ENCODE assay signal across 8 mouse cellular contexts in the genomic region with DNA sequence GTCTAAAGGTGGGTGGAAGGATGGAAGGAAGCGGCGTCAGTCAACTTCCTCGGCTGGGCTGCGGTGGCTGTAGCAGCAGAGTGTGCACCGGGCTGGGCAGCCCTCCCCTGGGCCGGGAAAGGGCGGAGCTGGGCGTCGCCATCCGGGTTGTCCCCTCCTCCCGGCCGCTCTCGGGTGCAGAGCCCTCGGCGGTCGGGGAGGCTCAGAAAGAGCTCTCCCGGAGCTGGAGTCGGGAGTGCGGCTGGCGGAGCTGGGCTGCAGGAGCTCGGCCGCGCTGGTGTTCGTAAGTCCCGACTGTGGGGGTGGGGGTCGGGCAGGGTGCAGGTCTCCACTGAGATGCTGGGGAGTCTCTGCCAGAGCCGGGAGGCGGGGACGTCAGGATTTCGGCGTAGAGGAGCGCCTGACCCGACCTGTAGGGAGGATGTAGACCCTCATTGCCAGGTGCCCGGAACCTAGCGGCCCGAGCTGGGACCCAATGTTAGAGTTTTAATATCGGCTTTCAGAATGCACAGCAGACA. TPM values are rescaled to one million over a fixed set of nuclear protein-coding genes. Genes with fewer than 3 reads are reported as not detected.
DNase-seq lines count a peak whose midpoint lies in the region; ATAC-seq and TF ChIP-seq lines count a peak whose summit lies in the region.

Gene Paqr8, plus strand, starts transcription at position 203 of the 518 bp plus-strand sequence.

- 0 out of 2 replicates have a peak within 1 kb of the TSS, but pooled peaks have one; percentile 21 for H3K27ac ChIP-seq in forebrain, embryonic 11.5 days (ENCODE audit: low read depth, low read length)
- H3K27ac ChIP-seq in heart, embryonic 16.5 days (ENCODE audit: low read length), result peak within 1 kb of the TSS; percentile 80
- no peak within 1 kb of the TSS for H3K27ac ChIP-seq in liver, embryonic 13.5 days
- H3K27ac ChIP-seq in stomach, embryonic 14.5 days (ENCODE audit: low read length), result peak within 1 kb of the TSS; percentile 85

- H3K4me2 ChIP-seq in forebrain, embryonic 11.5 days (ENCODE audit: low read depth, low read length, severe bottlenecking), result peak within 1 kb of the TSS; percentile 67
- peak within 1 kb of the TSS; percentile 95 for H3K4me2 ChIP-seq in heart, embryonic 16.5 days (ENCODE audit: low read depth, low read length)
- peak within 1 kb of the TSS; percentile 87 for H3K4me2 ChIP-seq in liver, embryonic 13.5 days
- H3K4me2 ChIP-seq in stomach, embryonic 14.5 days (replicated peaks; ENCODE audit: low read depth, low read length), result peak within 1 kb of the TSS; percentile 77

- ATAC-seq in forebrain, embryonic 11.5 days (replicated peaks; ENCODE audit: low FRiP score), result peak; percentile 98
- ATAC-seq in heart, embryonic 16.5 days (replicated peaks; ENCODE audit: extremely low read depth, insufficient read depth, low FRiP score), result peak; percentile 99
- ATAC-seq in liver, embryonic 13.5 days (ENCODE audit: low read depth), result peak; percentile 96
- ATAC-seq in stomach, embryonic 14.5 days (ENCODE audit: insufficient number of reproducible peaks, insufficient read depth, low FRiP score, low read depth), result peak; percentile 97

- peak; percentile 82 for DNase-seq in CD4-positive helper T cell, adult 2 months (ENCODE audit: low read depth, low spot score)
- DNase-seq in brain, embryonic 14.5 days (ENCODE audit: low read depth), result peak; percentile 93
- DNase-seq in forebrain, embryonic 11.5 days (ENCODE audit: low spot score), result peak; percentile 92
- DNase-seq in kidney, postnatal 25 days, result peak; percentile 86 to 91
- peak; percentile 61 for DNase-seq in liver, embryonic 13.5 days
- DNase-seq in natural killer cell, adult 2 months (ENCODE audit: low spot score in 2 of 2), result peak; percentile 35 to 52

- H3K27me3 ChIP-seq in forebrain, embryonic 11.5 days (ENCODE audit: control insufficient read depth, insufficient read depth, low read length), result no peaks in the 10 kb centered on the region
- no peaks in the 10 kb centered on the region for H3K27me3 ChIP-seq in heart, embryonic 16.5 days (ENCODE audit: control insufficient read depth, insufficient read depth, low read length)
- H3K27me3 ChIP-seq in liver, embryonic 13.5 days, result peaks cover 29% of the 10 kb centered on the region
- H3K27me3 ChIP-seq in stomach, embryonic 14.5 days (ENCODE audit: control insufficient read depth, insufficient read depth, low read length), result no peaks in the 10 kb centered on the region

- H3K36me3 ChIP-seq in forebrain, embryonic 11.5 days (ENCODE audit: control insufficient read depth, insufficient read depth, low read length), result no peaks in the 10 kb centered on the region
- no peaks in the 10 kb centered on the region for H3K36me3 ChIP-seq in heart, embryonic 16.5 days (ENCODE audit: control insufficient read depth, insufficient read depth)
- no peaks in the 10 kb centered on the region for H3K36me3 ChIP-seq in liver, embryonic 13.5 days
- no peaks in the 10 kb centered on the region for H3K36me3 ChIP-seq in stomach, embryonic 14.5 days (ENCODE audit: control insufficient read depth, insufficient read depth, low read length)

- no peak for TF ChIP-seq CTCF in brain, embryonic 14.5 days (IDR thresholded peaks at IDR 0.05; ENCODE audit: borderline replicate concordance, extremely low read depth, insufficient read depth, insufficient read length)

- peak within 1 kb of the TSS; percentile 83 for H3K9ac ChIP-seq in forebrain, embryonic 11.5 days (ENCODE audit: low read length)
- H3K9ac ChIP-seq in heart, embryonic 16.5 days (ENCODE audit: low read length), result peak within 1 kb of the TSS; percentile 81
- peak within 1 kb of the TSS; percentile 56 for H3K9ac ChIP-seq in liver, embryonic 13.5 days
- H3K9ac ChIP-seq in stomach, embryonic 14.5 days (replicated peaks; ENCODE audit: low read depth, low read length), result peak within 1 kb of the TSS; percentile 58

- H3K9me3 ChIP-seq in forebrain, embryonic 11.5 days (ENCODE audit: control insufficient read depth, low read length), result no peaks in the 10 kb centered on the region
- no peaks in the 10 kb centered on the region for H3K9me3 ChIP-seq in heart, embryonic 16.5 days (replicated peaks; ENCODE audit: control insufficient read depth, low read length)
- no peaks in the 10 kb centered on the region for H3K9me3 ChIP-seq in liver, embryonic 13.5 days (replicated peaks)
- no peaks in the 10 kb centered on the region for H3K9me3 ChIP-seq in stomach, embryonic 14.5 days (ENCODE audit: control insufficient read depth, low read depth, low read length)

- TF ChIP-seq POLR2A in brain, embryonic 14.5 days (IDR thresholded peaks at IDR 0.05; ENCODE audit: borderline replicate concordance, extremely low read depth, insufficient read depth, insufficient read length, poor library complexity, severe bottlenecking), result peak; percentile 83; the same call in 1 of the 2 replicates

- 0% methylated on average over 37 of the region's 37 CpGs for WGBS in forebrain, embryonic 11.5 days
- WGBS in heart, embryonic 16.5 days, result 0% methylated on average over 36 of the region's 37 CpGs
- WGBS in liver, embryonic 13.5 days (ENCODE audit: insufficient replicate concordance), result under 1% methylated on average over 37 of the region's 37 CpGs
- WGBS in stomach, embryonic 14.5 days, result under 1% methylated on average over 37 of the region's 37 CpGs

- H3K4me1 ChIP-seq in forebrain, embryonic 11.5 days (replicated peaks; ENCODE audit: control insufficient read depth, insufficient read depth, low read length), result peaks cover 2% of the 10 kb centered on the region; the same call in 1 of the 2 replicates
- peaks cover 3% of the 10 kb centered on the region; the same call in 1 of the 2 replicates for H3K4me1 ChIP-seq in heart, embryonic 16.5 days (ENCODE audit: control insufficient read depth, insufficient read depth, low read length)
- peaks cover 17% of the 10 kb centered on the region for H3K4me1 ChIP-seq in liver, embryonic 13.5 days (replicated peaks)
- peaks cover 6% of the 10 kb centered on the region; the same call in 1 of the 2 replicates for H3K4me1 ChIP-seq in stomach, embryonic 14.5 days (ENCODE audit: control insufficient read depth, insufficient read depth, low read length)

- H3K4me3 ChIP-seq in forebrain, embryonic 11.5 days (ENCODE audit: low read depth, low read length), result peak within 1 kb of the TSS; percentile 55
- peak within 1 kb of the TSS; percentile 82 for H3K4me3 ChIP-seq in heart, embryonic 16.5 days (ENCODE audit: low read length)
- H3K4me3 ChIP-seq in liver, embryonic 13.5 days (replicated peaks), result peak within 1 kb of the TSS; percentile 63
- peak within 1 kb of the TSS; percentile 68 for H3K4me3 ChIP-seq in stomach, embryonic 14.5 days (ENCODE audit: low read depth, low read length)

RNA-seq across cellular contexts. Expression of gene Paqr8, which starts in this region (rescaled TPM):
- polyA plus RNA-seq in brain, embryonic 14.5 days (2012; rRNA removed), result 22.8 and 30.7 TPM in 2 replicates
- 7.3 and 9.3 TPM in 2 replicates for polyA plus RNA-seq in forebrain, embryonic 11.5 days (2014; fragmentation: Nextera tagmentation; extraction: Ambion mirVana)
- polyA plus RNA-seq in heart, embryonic 16.5 days (2015; fragmentation: Nextera tagmentation; extraction: Ambion mirVana), result 2.0 and 2.5 TPM in 2 replicates
- 0.44 and 0.48 TPM in 2 replicates for polyA plus RNA-seq in liver, embryonic 13.5 days (2015; fragmentation: Nextera tagmentation; extraction: Ambion mirVana)
- polyA plus RNA-seq in stomach, embryonic 14.5 days (2014; fragmentation: Nextera tagmentation; extraction: Ambion mirVana), result 14.7 and 16.9 TPM in 2 replicates

Comparison
In these comparisons a context has a peak if more than half of its experiments do, and no peak if none do; other contexts are left out.
1. Peak in DNase-seq, ATAC-seq, H3K4me3 ChIP-seq, H3K9ac ChIP-seq and H3K4me2 ChIP-seq in liver, embryonic 13.5 days; RNA of the gene not detected or under 1 TPM.